Mouse (Mus musculus): ENCODE data around the gene Ccnb2. TPM values are rescaled to one million over a fixed set of nuclear protein-coding genes. Genes with fewer than 3 reads are reported as not detected.

The Ccnb2 gene
- polyA plus RNA-seq, 1 experiment = 15.5 TPM

DNA sequence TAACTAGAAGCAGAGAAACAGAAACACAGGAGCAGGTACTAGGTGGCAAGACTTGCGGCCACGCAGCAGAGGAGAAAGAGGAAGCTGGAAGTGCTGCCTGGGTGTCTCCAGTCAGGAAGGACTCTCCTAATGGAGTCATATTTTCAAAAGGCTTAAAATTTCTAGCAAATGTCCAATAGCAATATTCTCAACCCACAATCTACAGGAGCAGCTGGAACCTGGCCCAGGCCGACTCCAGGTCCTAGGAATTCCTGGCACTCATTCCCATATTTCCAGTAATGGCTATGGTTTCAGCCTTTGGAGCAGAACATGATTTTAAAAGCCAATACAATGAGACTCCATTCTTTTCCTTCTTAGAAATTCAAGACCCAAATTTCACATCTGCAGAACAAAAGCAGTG is 31.8 kb downstream of the Ccnb2 start:
- Histone ChIP-seq H3K36me3 (ENCODE audit: control insufficient read depth) (no peaks in the 10 kb centered on the region), H3K9me3 (ENCODE audit: control insufficient read depth, low read length) (no peaks in the 10 kb centered on the region), H3K4me3 (replicated peaks) (no peak overlapping the region), H3K4me1 (ENCODE audit: control insufficient read depth) (peaks cover 51% of the 10 kb centered on the region), H3K27me3 (ENCODE audit: control insufficient read depth) (no peaks in the 10 kb centered on the region)
- TF ChIP-seq GATA1 (IDR thresholded peaks at IDR 0.05; ENCODE audit: low read length) (no peak), TAL1 (IDR thresholded peaks at IDR 0.05; ENCODE audit: low read length) (no peak)

DNA sequence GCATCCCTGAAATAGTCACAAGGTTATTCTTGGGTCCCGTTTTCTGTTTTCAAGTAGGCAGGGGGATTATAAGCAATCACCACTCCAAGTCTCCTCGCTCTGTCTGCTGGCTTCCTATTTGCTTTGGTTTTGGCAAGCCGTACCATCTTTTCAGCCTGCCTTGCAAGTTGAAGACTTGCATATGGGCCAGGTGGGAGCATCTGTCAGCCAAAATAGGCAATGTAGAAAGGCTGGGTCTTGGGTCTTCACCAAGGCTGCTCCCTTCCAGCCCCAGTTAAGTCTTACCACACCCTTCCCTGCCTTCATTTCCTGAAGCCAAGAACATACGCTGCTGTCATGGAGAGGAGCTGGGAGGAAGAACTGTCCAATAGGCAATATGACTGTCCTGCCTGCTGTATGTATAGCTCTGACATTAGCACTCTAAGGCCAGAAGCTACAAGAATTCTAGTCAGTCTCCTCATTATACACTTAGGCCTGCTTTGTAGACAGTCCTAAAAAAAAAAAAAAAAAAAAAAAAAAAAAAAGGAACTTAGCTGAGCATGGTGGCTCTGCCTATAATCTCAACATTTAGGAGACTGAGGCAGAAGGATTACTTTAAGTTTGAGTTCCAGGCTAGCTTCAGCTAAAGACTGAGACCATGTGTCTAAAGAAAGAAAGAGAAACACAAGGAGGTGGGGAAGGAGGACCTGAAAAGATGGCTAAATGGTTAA is 33.8 kb downstream of the Ccnb2 start:
- no peaks in the 10 kb centered on the region for H3K36me3 ChIP-seq (ENCODE audit: control insufficient read depth)
- TF ChIP-seq TAL1 (IDR thresholded peaks at IDR 0.05; ENCODE audit: low read length) = no peak
- no peak for TF ChIP-seq GATA1 (IDR thresholded peaks at IDR 0.05; ENCODE audit: low read length)
- no peaks in the 10 kb centered on the region for H3K9me3 ChIP-seq (ENCODE audit: control insufficient read depth, low read length)
- no peaks in the 10 kb centered on the region for H3K27me3 ChIP-seq (ENCODE audit: control insufficient read depth)
- no peak overlapping the region for H3K4me3 ChIP-seq (replicated peaks)
- H3K4me1 ChIP-seq (ENCODE audit: control insufficient read depth) = peaks cover 61% of the 10 kb centered on the region

DNA sequence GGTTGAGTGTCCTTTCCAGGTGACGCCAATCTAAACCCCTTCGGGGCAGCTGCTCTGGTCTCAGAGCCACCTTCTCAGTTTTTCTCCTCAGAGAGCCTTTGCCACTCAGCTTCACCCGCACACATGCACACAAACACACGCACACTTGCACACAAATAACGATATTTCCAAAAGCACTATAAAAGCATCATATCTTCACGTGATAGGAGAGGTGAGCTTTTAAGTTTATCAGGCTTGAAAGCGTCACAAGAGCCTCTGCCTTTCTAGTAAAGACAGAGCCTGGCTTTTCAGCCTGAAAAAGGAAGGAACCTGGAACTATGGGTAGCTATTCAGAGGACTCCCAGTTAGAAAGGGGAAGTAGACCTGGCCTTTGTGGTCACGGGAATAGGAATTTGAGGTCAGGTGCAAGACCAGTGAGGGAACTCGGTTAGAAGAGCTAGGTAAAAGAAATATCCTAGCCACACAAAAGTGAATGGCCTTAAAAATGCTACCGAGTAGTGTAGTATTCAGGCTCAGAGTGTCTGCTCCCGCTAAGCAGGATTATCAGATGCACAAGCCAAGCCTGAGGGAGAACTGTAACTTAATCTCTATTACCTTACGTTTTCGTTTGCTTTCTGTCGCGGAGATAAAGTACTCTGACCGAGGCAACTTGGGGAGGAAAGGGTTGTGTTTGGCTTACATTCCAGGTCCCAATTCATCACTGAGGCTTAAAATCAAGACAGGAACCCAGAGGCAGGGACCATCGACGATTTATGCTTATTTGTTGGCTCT is 36.2 kb downstream of the Ccnb2 start:
- Histone ChIP-seq H3K4me1 (ENCODE audit: control insufficient read depth) (peaks cover 49% of the 10 kb centered on the region), H3K9me3 (ENCODE audit: control insufficient read depth, low read length) (no peaks in the 10 kb centered on the region), H3K36me3 (ENCODE audit: control insufficient read depth) (no peaks in the 10 kb centered on the region), H3K4me3 (replicated peaks) (peak overlapping the region; percentile 41), H3K27me3 (ENCODE audit: control insufficient read depth) (no peaks in the 10 kb centered on the region)
- no peak for TF ChIP-seq TAL1 (IDR thresholded peaks at IDR 0.05; ENCODE audit: low read length)
- peak; percentile 36; the same call in 1 of the 2 replicates for TF ChIP-seq GATA1 (IDR thresholded peaks at IDR 0.05; ENCODE audit: low read length)

DNA sequence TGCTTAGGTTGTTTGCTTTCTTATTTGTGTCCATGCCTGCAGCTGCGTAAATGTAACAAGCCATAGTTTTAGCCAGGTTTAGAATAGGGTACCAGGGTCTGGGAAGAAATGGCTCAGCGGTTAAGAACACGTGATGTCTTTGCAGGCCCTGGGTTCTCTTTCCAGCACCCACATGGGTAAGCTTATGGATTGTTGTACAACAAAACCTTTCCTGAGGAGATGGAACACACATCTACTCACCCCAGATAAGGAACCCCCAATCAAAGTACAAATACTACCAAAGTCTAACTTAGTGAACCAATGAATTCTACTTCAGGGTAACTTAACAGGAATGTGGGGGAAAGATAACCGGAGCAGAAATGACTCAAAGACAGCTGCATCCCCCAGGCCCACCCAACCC is 36.9 kb downstream of the Ccnb2 start:
- H3K27me3 ChIP-seq (ENCODE audit: control insufficient read depth) = no peaks in the 10 kb centered on the region
- no peak overlapping the region for H3K4me3 ChIP-seq (replicated peaks)
- TF ChIP-seq TAL1 (IDR thresholded peaks at IDR 0.05; ENCODE audit: low read length) (no peak), GATA1 (IDR thresholded peaks at IDR 0.05; ENCODE audit: low read length) (no peak)
- no peaks in the 10 kb centered on the region for H3K9me3 ChIP-seq (ENCODE audit: control insufficient read depth, low read length)
- H3K4me1 ChIP-seq (ENCODE audit: control insufficient read depth) = peaks cover 46% of the 10 kb centered on the region
- no peaks in the 10 kb centered on the region for H3K36me3 ChIP-seq (ENCODE audit: control insufficient read depth)

DNA sequence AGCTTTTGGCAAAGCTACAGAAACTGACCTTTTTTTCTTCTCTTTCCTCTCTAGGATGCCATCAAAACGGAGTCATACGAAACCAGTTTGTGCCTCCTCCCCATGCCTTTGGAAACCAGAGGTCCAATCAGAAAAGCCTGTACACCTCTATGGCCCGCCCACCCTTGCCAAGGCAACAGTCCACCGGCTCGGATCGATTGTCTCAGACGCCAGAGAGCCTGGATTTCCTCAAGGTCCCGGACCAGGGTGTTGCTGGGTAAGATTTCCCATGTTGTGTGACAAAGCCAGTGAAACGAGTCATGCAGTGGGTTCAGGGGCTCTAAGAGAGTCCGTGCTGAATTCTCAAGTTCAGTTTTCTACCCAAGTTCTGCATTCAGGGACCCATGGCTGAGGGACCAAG is 37.6 kb downstream of the Ccnb2 start:
- Histone ChIP-seq H3K9me3 (ENCODE audit: control insufficient read depth, low read length) (no peaks in the 10 kb centered on the region), H3K36me3 (ENCODE audit: control insufficient read depth) (no peaks in the 10 kb centered on the region), H3K4me1 (ENCODE audit: control insufficient read depth) (peaks cover 46% of the 10 kb centered on the region), H3K27me3 (ENCODE audit: control insufficient read depth) (no peaks in the 10 kb centered on the region), H3K4me3 (replicated peaks) (no peak overlapping the region)
- TF ChIP-seq TAL1 (IDR thresholded peaks at IDR 0.05; ENCODE audit: low read length) (no peak), GATA1 (IDR thresholded peaks at IDR 0.05; ENCODE audit: low read length) (no peak)

DNA sequence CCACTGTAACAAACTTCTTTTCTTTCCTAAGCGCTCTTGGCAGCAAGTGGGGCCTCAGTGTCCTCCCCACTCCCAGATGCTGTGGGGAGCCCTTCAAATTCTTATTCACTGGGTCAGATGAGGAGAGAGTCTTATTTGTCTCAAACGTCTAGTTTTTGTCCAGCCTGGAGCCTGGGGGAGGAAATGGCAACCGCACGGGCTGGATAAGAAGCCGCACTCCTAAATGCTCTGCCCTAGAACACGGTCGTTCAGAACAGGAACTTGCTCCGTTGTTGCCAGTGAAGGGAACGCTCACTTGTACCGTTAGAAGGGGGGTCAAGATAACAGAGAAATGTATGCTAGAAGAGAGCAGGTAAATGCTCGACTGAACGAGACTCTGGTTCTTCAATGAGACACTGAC is 39.3 kb downstream of the Ccnb2 start:
- H3K27me3 ChIP-seq (ENCODE audit: control insufficient read depth) = no peaks in the 10 kb centered on the region
- H3K4me3 ChIP-seq (replicated peaks) = no peak overlapping the region
- TF ChIP-seq GATA1 (IDR thresholded peaks at IDR 0.05; ENCODE audit: low read length) (no peak), TAL1 (IDR thresholded peaks at IDR 0.05; ENCODE audit: low read length) (no peak)
- H3K4me1 ChIP-seq (ENCODE audit: control insufficient read depth) = peaks cover 44% of the 10 kb centered on the region
- no peaks in the 10 kb centered on the region for H3K9me3 ChIP-seq (ENCODE audit: control insufficient read depth, low read length)
- no peaks in the 10 kb centered on the region; the same call in 1 of the 2 replicates for H3K36me3 ChIP-seq (ENCODE audit: control insufficient read depth)

DNA sequence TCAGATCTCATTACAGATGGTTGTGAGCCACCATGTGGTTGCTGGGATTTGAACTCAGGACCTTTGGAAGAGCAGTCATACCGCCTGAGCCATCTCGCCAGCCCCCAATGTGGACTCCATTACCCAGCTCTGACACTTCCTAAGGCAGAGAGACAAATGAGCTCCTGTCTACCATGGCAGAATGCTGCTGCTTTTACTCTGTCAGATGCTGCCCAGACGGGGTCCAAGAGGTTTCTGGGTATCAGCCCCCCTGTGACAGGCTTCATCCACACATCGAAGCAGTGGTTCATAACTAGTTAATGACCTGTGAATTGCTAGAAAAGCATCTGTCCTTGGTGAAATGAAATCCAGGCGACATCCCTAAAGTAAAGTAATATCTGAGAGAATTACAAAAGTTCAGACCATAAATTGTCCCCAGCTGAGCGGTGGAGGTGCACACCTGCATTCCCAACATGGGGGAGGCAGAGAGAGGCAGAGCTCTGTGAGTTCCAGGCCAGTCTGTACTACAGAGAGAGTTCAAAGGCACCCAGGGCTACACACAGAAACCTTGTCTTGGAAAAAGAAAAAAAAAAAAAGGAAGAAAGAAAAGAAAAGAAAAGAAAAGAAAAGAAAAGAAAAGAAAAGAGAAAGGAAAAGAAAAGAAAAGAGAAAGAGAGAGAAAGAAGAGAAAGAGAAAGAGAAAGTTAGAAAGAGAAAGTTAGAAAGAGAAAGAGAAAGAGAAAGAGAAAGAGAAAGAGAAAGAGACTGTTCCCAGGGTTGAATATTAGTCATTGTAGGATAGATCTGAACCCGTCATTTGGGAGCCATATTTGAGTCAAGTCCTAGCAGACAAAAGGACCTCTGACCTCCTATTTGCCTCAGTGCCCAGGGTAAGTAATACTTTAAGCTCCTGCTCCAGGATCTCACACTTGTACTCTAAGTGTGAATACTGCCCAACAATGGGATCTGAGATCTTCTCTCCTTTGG is 41.6 kb downstream of the Ccnb2 start:
- Histone ChIP-seq H3K4me3 (replicated peaks) (no peak overlapping the region), H3K9me3 (ENCODE audit: control insufficient read depth, low read length) (no peaks in the 10 kb centered on the region), H3K4me1 (ENCODE audit: control insufficient read depth) (peaks cover 23% of the 10 kb centered on the region), H3K27me3 (ENCODE audit: control insufficient read depth) (no peaks in the 10 kb centered on the region), H3K36me3 (ENCODE audit: control insufficient read depth) (no peaks in the 10 kb centered on the region; the same call in 1 of the 2 replicates)
- TF ChIP-seq GATA1 (IDR thresholded peaks at IDR 0.05; ENCODE audit: low read length) = no peak

DNA sequence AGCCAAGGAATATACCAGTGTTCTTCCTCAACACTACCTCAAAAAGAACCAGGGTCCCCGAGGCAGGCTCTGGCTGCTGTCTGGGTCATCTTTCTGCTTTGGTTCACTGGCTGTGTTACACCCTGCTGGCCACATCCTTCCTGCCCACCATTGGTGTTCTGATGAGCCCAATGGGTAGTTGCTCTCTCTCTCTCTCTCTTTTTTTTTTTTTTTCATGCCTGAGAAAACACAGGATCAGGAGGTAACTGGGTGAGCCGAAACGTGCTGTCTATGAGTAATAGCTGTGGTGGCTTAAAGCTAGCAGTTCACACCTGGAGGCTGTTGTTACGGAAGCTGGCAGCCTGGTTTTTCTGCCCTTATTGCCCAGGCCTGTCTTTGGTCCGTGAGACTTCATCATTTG is 49.7 kb downstream of the Ccnb2 start:
- Histone ChIP-seq H3K27me3 (ENCODE audit: control insufficient read depth) (no peaks in the 10 kb centered on the region), H3K4me1 (ENCODE audit: control insufficient read depth) (no peaks in the 10 kb centered on the region), H3K4me3 (replicated peaks) (no peak overlapping the region), H3K36me3 (ENCODE audit: control insufficient read depth) (no peaks in the 10 kb centered on the region; the same call in 1 of the 2 replicates), H3K9me3 (ENCODE audit: control insufficient read depth, low read length) (no peaks in the 10 kb centered on the region)
- TF ChIP-seq TAL1 (IDR thresholded peaks at IDR 0.05; ENCODE audit: low read length) (no peak), GATA1 (IDR thresholded peaks at IDR 0.05; ENCODE audit: low read length) (no peak)
